Mouse (Mus musculus): Measurements from ENCODE around the gene Cops7a. TPM values are rescaled to one million over a fixed set of nuclear protein-coding genes. Genes with fewer than 3 reads are reported as not detected.

The Cops7a gene
- polyA plus RNA-seq, 1 experiment from 2014 or later = 141 TPM

DNA sequence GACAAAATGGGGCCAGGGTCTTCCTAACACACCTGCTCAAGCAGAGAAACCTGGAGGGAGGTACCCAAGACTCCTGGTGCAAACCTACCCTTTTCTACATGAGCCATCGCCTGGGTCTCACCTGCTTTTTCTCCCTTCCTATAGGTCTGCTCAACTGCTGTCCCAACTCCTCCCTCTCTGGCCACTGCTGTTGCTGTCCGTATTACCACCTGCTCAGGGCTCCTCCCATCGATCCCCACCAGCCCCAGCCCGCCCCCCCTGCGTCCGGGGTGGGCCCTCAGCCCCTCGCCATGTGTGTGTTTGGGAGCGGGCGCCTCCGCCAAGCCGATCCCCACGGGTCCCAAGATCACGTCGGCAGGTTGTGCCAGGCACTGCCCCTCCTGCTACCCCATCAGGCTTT, 33.8 kb upstream of the Cops7a start:
- H3K27ac ChIP-seq (replicated peaks; ENCODE audit: low read depth, low read length) = no peak overlapping the region
- H3K4me1 ChIP-seq (ENCODE audit: control insufficient read depth, insufficient read depth, low read length) = peaks cover 8% of the 10 kb centered on the region
- no peaks in the 10 kb centered on the region for H3K9me3 ChIP-seq (ENCODE audit: control insufficient read depth, low read length)
- ATAC-seq (ENCODE audit: low read depth) (no peak), DNase-seq (ENCODE audit: low spot score) (no peak)
- 32% methylated on average over 14 of the region's 14 CpGs for WGBS
- H3K4me3 ChIP-seq (ENCODE audit: low read depth, low read length) = no peak overlapping the region
- H3K27me3 ChIP-seq (replicated peaks; ENCODE audit: control insufficient read depth, insufficient read depth, low read length) = peaks cover 72% of the 10 kb centered on the region
- H3K36me3 ChIP-seq (ENCODE audit: control insufficient read depth, insufficient read depth, low read length) = no peaks in the 10 kb centered on the region
- no peak overlapping the region for H3K4me2 ChIP-seq (ENCODE audit: low read depth, low read length)
- H3K9ac ChIP-seq (ENCODE audit: low read depth, low read length) = no peak overlapping the region

GRCm38 (mm10) chr6:124998066-124998465, 32.7 kb upstream of the Cops7a start:
- Histone ChIP-seq H3K4me2 (ENCODE audit: low read depth, low read length) (peak overlapping the region; percentile 99), H3K4me3 (ENCODE audit: low read depth, low read length) (peak overlapping the region; percentile 68; the same call in 1 of the 2 replicates), H3K9me3 (ENCODE audit: control insufficient read depth, low read length) (no peaks in the 10 kb centered on the region), H3K4me1 (ENCODE audit: control insufficient read depth, insufficient read depth, low read length) (peaks cover 8% of the 10 kb centered on the region), H3K9ac (ENCODE audit: low read depth, low read length) (peak overlapping the region; percentile 75; the same call in 1 of the 2 replicates), H3K27me3 (replicated peaks; ENCODE audit: control insufficient read depth, insufficient read depth, low read length) (peaks cover 82% of the 10 kb centered on the region), H3K27ac (replicated peaks; ENCODE audit: low read depth, low read length) (no peak overlapping the region), H3K36me3 (ENCODE audit: control insufficient read depth, insufficient read depth, low read length) (no peaks in the 10 kb centered on the region)
- ATAC-seq (ENCODE audit: low read depth) = no peak
- WGBS = 9% methylated on average over 8 of the region's 8 CpGs
- DNase-seq (ENCODE audit: low spot score) = no peak

DNA sequence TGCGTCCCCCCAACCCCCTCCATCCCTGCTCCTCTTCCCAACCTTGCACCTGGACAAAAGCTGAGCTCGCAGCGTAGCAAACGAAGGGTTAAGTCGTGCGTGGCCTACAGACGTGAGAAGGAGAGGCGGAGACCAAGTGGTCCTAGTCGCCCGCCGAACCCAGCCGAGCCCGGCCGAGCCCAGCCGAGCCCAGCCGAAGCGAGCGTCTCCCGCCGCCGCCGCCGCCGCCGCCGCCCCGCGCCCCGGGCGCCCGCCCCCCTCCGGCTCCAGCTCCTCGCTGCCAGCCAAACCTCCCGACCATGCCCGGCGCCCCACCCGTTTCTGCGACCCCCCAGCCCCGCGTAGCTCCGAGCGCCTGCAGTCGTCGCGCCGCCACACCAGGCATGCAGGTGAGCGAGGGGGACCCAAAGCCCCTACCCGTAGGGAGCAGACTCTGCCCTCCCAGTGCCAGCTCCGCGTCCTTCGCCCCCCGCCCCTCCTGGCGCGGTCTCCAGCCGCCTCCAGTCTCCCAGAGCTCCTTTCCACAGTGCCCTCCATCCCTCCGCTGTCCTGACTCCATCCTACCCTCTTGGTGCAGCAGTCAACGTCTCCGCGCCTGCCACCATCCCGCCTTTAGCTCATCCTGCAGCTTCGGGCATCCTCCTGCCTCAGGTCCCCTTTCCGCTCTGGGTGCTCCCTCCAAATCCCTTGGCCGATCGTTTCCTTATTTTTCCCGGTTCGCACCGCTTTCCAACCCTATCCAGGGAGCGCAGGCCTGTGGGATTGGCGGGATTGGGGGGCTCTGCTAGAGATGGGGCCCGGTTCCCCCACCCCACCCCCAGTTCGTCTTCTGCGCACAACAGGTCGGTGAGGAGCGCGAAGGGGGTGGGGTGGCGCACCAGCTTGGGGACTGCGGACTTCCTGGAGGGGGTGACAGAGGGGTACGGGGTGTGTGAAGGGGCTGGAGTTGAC, 31.5 kb upstream of the Cops7a start, which contains the start of gene Pianp:
Pianp (plus strand) TSS at position 144 of the 951 bp plus-strand sequence.
- ATAC-seq (ENCODE audit: low read depth) (peak; percentile 88), DNase-seq (ENCODE audit: low spot score) (peak; percentile 80)
- no peaks in the 10 kb centered on the region for H3K9me3 ChIP-seq (ENCODE audit: control insufficient read depth, low read length)
- peak within 1 kb of the TSS; percentile 68 for H3K4me3 ChIP-seq (ENCODE audit: low read depth, low read length)
- peaks cover 8% of the 10 kb centered on the region for H3K4me1 ChIP-seq (ENCODE audit: control insufficient read depth, insufficient read depth, low read length)
- no peaks in the 10 kb centered on the region for H3K36me3 ChIP-seq (ENCODE audit: control insufficient read depth, insufficient read depth, low read length)
- no peak within 1 kb of the TSS for H3K27ac ChIP-seq (replicated peaks; ENCODE audit: low read depth, low read length)
- peak within 1 kb of the TSS; percentile 99 for H3K4me2 ChIP-seq (ENCODE audit: low read depth, low read length)
- peak within 1 kb of the TSS; percentile 75 for H3K9ac ChIP-seq (ENCODE audit: low read depth, low read length)
- 2% methylated on average over 32 of the region's 78 CpGs for WGBS
- peaks cover 82% of the 10 kb centered on the region for H3K27me3 ChIP-seq (replicated peaks; ENCODE audit: control insufficient read depth, insufficient read depth, low read length)

DNA sequence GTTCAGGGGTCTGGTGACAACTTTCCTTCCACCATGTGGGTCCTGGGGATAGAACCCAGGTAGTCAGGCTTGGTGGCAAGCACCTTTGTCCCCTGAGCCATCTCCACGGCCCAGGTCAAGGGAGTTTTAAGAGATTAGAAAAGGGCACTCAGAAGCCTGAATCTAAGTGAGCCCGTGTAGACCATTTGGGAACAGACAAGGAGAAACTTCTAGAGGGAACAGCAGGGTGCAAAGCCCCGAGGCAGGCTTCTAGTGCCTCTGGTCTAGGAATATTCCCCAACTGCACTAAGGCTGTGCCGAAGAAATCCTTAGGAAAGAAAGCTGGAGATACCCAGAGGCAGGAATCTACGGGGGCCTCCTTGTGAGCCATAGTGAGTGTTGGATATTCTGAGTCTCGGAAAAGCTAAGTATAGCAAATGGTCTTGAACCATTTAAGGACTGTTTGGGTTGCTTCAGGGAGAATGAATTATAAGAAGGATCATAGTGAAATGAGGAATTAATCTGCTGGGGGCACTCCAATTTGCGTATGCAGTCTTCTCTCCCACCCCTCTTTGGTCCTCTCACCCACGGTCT, 30.6 kb upstream of the Cops7a start:
- DNase-seq (ENCODE audit: low spot score) = no peak
- Histone ChIP-seq H3K4me1 (ENCODE audit: control insufficient read depth, insufficient read depth, low read length) (peaks cover 8% of the 10 kb centered on the region), H3K4me3 (ENCODE audit: low read depth, low read length) (peak overlapping the region; percentile 68), H3K4me2 (ENCODE audit: low read depth, low read length) (peak overlapping the region; percentile 99), H3K9me3 (ENCODE audit: control insufficient read depth, low read length) (no peaks in the 10 kb centered on the region), H3K9ac (ENCODE audit: low read depth, low read length) (peak overlapping the region; percentile 75; the same call in 1 of the 2 replicates), H3K36me3 (ENCODE audit: control insufficient read depth, insufficient read depth, low read length) (no peaks in the 10 kb centered on the region), H3K27me3 (replicated peaks; ENCODE audit: control insufficient read depth, insufficient read depth, low read length) (peaks cover 75% of the 10 kb centered on the region), H3K27ac (replicated peaks; ENCODE audit: low read depth, low read length) (no peak overlapping the region)
- ATAC-seq (ENCODE audit: low read depth) = no peak
- WGBS = 44% methylated on average over 8 of the region's 8 CpGs

- Histone ChIP-seq H3K27ac (replicated peaks; ENCODE audit: low read depth, low read length) (no peak overlapping the region), H3K4me2 (ENCODE audit: low read depth, low read length) (no peak overlapping the region), H3K9ac (ENCODE audit: low read depth, low read length) (no peak overlapping the region), H3K36me3 (ENCODE audit: control insufficient read depth, insufficient read depth, low read length) (no peaks in the 10 kb centered on the region), H3K9me3 (ENCODE audit: control insufficient read depth, low read length) (no peaks in the 10 kb centered on the region; the same call in 1 of the 2 replicates), H3K4me3 (ENCODE audit: low read depth, low read length) (no peak overlapping the region), H3K4me1 (ENCODE audit: control insufficient read depth, insufficient read depth, low read length) (peaks cover 8% of the 10 kb centered on the region), H3K27me3 (replicated peaks; ENCODE audit: control insufficient read depth, insufficient read depth, low read length) (peaks cover 68% of the 10 kb centered on the region)
- ATAC-seq (ENCODE audit: low read depth) = no peak
- no peak for DNase-seq (ENCODE audit: low spot score)
- 79% methylated on average over 7 of the region's 7 CpGs for WGBS
These were observed 29.9 kb upstream of the Cops7a start for GRCm38 (mm10) chr6:124995246-124995645.

DNA sequence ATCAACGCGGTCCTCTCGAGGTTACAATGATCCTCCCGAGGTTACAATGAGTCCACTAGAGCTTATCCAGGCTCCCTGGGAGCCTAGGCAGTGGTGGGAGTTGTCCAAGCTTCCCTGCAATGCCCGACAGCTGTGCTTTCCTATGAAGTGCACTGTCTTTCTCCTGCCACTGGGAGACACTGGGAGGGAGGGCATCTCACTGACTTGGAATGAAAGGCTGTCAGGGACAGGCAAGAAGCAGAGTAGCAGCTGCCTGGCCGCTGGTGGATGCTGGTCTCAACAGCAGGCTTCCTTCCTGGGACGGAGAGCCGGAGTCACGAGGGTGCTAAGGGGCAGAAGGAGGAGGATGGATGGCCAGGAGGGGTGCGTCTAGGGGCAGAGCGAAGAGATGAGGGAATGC, 28.5 kb upstream of the Cops7a start:
- H3K9ac ChIP-seq (ENCODE audit: low read depth, low read length) = peak overlapping the region; percentile 41; the same call in 1 of the 2 replicates
- H3K4me1 ChIP-seq (ENCODE audit: control insufficient read depth, insufficient read depth, low read length) = peaks cover 4% of the 10 kb centered on the region
- H3K4me2 ChIP-seq (ENCODE audit: low read depth, low read length) = no peak overlapping the region
- H3K9me3 ChIP-seq (ENCODE audit: control insufficient read depth, low read length) = peaks cover 6% of the 10 kb centered on the region; the same call in 1 of the 2 replicates
- peaks cover 56% of the 10 kb centered on the region for H3K27me3 ChIP-seq (replicated peaks; ENCODE audit: control insufficient read depth, insufficient read depth, low read length)
- peak; percentile 59 for DNase-seq (ENCODE audit: low spot score)
- H3K36me3 ChIP-seq (ENCODE audit: control insufficient read depth, insufficient read depth, low read length) = no peaks in the 10 kb centered on the region
- WGBS = 17% methylated on average over 11 of the region's 11 CpGs
- no peak overlapping the region for H3K27ac ChIP-seq (replicated peaks; ENCODE audit: low read depth, low read length)
- no peak overlapping the region for H3K4me3 ChIP-seq (ENCODE audit: low read depth, low read length)
- ATAC-seq (ENCODE audit: low read depth) = peak; percentile 52; the same call in 1 of the 2 replicates

DNA sequence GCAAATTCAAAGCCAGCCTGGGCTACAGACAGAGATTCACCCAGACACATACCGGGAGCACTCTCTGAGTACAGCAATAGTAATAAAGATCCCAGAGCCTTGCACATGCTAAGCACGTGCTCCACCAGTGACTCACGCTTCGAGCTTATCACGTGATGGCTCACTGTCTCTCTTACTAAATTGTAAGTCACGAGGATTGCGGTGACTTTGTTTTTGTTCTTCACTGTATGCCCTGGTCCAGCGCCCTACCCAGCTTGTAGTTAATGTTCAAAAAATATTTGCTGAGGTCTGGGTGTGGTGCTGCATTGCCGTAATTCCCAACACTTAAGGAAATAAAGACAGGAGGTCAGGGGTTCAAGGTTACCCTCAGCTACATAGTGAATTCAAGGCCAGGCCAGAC, 28.0 kb upstream of the Cops7a start:
- H3K4me1 ChIP-seq (ENCODE audit: control insufficient read depth, insufficient read depth, low read length) = peaks cover 4% of the 10 kb centered on the region
- WGBS = 78% methylated on average over 9 of the region's 9 CpGs
- no peak overlapping the region for H3K27ac ChIP-seq (replicated peaks; ENCODE audit: low read depth, low read length)
- ATAC-seq (ENCODE audit: low read depth) (no peak), DNase-seq (ENCODE audit: low spot score) (no peak)
- H3K4me3 ChIP-seq (ENCODE audit: low read depth, low read length) = no peak overlapping the region
- H3K27me3 ChIP-seq (replicated peaks; ENCODE audit: control insufficient read depth, insufficient read depth, low read length) = peaks cover 50% of the 10 kb centered on the region
- peaks cover 6% of the 10 kb centered on the region; the same call in 1 of the 2 replicates for H3K9me3 ChIP-seq (ENCODE audit: control insufficient read depth, low read length)
- no peak overlapping the region for H3K4me2 ChIP-seq (ENCODE audit: low read depth, low read length)
- H3K36me3 ChIP-seq (ENCODE audit: control insufficient read depth, insufficient read depth, low read length) = no peaks in the 10 kb centered on the region
- no peak overlapping the region for H3K9ac ChIP-seq (ENCODE audit: low read depth, low read length)

GRCm38 (mm10) chr6:124992241-124992640, 26.9 kb upstream of the Cops7a start:
- Histone ChIP-seq H3K4me2 (ENCODE audit: low read depth, low read length) (no peak overlapping the region), H3K9ac (ENCODE audit: low read depth, low read length) (no peak overlapping the region), H3K27ac (replicated peaks; ENCODE audit: low read depth, low read length) (no peak overlapping the region), H3K36me3 (ENCODE audit: control insufficient read depth, insufficient read depth, low read length) (no peaks in the 10 kb centered on the region), H3K27me3 (replicated peaks; ENCODE audit: control insufficient read depth, insufficient read depth, low read length) (peaks cover 39% of the 10 kb centered on the region), H3K9me3 (ENCODE audit: control insufficient read depth, low read length) (peaks cover 6% of the 10 kb centered on the region; the same call in 1 of the 2 replicates), H3K4me1 (ENCODE audit: control insufficient read depth, insufficient read depth, low read length) (peaks cover 4% of the 10 kb centered on the region), H3K4me3 (ENCODE audit: low read depth, low read length) (no peak overlapping the region)
- DNase-seq (ENCODE audit: low spot score) (no peak), ATAC-seq (ENCODE audit: low read depth) (no peak)
- WGBS = 60% methylated on average over 4 of the region's 4 CpGs

Data from embryonic facial prominence, embryonic 14.5 days (tissue).